Mouse (Mus musculus) cerebellum, adult 2 months (tissue): ENCODE measurements around the gene Plekhh2.

Experiments used
- CTCF ChIP-seq: fragments of 200-500 bp; IDR thresholded peaks from 2 replicates; pipeline ENCODE4 v1.5.1; 2011; ENCODE audit warnings: low read depth, mild to moderate bottlenecking, control low read depth, low read length, moderate library complexity, borderline replicate concordance; ENCODE audit not compliant: insufficient read depth
- POLR2A ChIP-seq: fragments of 200-500 bp; IDR thresholded peaks from 2 replicates; pipeline ENCODE4 v1.6.1; 2011; ENCODE audit warnings: low read length, control low read depth, borderline replicate concordance; ENCODE audit not compliant: insufficient read depth

GRCm38 (mm10) chr17:84642324-84642723, 130.6 kb downstream of the Plekhh2 start:
- TF ChIP-seq CTCF, result no peak
- TF ChIP-seq POLR2A, result no peak
